Mouse (Mus musculus) midbrain, embryonic 11.5 days (tissue): ENCODE measurements around the gene Rad54l2. TPM values are rescaled to one million over a fixed set of nuclear protein-coding genes. Genes with fewer than 3 reads are reported as not detected.

ENCODE experiments used
- ATAC-seq: fragments of 200-750 bp; cut with Nextera tagmentation; 2 replicates; pipeline ENCODE4 v1.8.0; 2017; ENCODE audit warnings: moderate TSS enrichment, moderate library complexity; ENCODE audit not compliant: low FRiP score
- DNase-seq: peaks from one replicate; pipeline ENCODE4 v3.0.0; 2015; ENCODE audit warnings: low spot score; ENCODE audit errors: missing footprints
- H3K27ac ChIP-seq: fragments of 300-500 bp; sonication (generic); 2 replicates; pipeline ENCODE4 v1.5.1; 2014; ENCODE audit warnings: low read depth, low read length
- H3K27me3 ChIP-seq: fragments of 300-500 bp; sonication (generic); 2 replicates; pipeline ENCODE4 v1.6.1; 2014; ENCODE audit warnings: mild to moderate bottlenecking, low read length, moderate library complexity, mixed read lengths; ENCODE audit not compliant: control insufficient read depth, insufficient read depth
- H3K36me3 ChIP-seq: fragments of 300-500 bp; sonication (generic); 2 replicates; pipeline ENCODE4 v1.6.1; 2014; ENCODE audit warnings: mild to moderate bottlenecking, low read length, moderate library complexity, mixed read lengths; ENCODE audit not compliant: control insufficient read depth, insufficient read depth
- H3K4me1 ChIP-seq: fragments of 300-500 bp; sonication (generic); 2 replicates; pipeline ENCODE4 v1.6.1; 2014; ENCODE audit warnings: low read length; ENCODE audit not compliant: control insufficient read depth, insufficient read depth
- H3K4me2 ChIP-seq: fragments of 300-500 bp; sonication (generic); 2 replicates; pipeline ENCODE4 v1.6.1; 2014; ENCODE audit warnings: mild to moderate bottlenecking, moderate library complexity
- H3K4me3 ChIP-seq: fragments of 300-500 bp; sonication (generic); 2 replicates; pipeline ENCODE4 v1.5.1; 2014; ENCODE audit warnings: low read depth, low read length
- H3K9ac ChIP-seq: fragments of 300-500 bp; sonication (generic); 2 replicates; pipeline ENCODE4 v1.6.1; 2014; ENCODE audit warnings: low read length
- H3K9me3 ChIP-seq: fragments of 300-500 bp; sonication (generic); 2 replicates; pipeline ENCODE4 v1.6.1; 2016; ENCODE audit warnings: low read length; ENCODE audit not compliant: control insufficient read depth
- WGBS: fragments of 180-500 bp; shearing (Covaris S2); extraction: QIAGEN DNeasy Blood & Tissue Kit; methylation state at CpG from one replicate; pipeline ENCODE4 v1.1.7; 2014; 5-methylcytosine and 5-hydroxymethylcytosine counted together
- polyA plus RNA-seq: library from polyadenylated mRNA; unstranded; fragments of >200 nt; fragmentation: Nextera tagmentation; extraction: Ambion mirVana; gene quantifications from 2 replicates; pipeline ENCODE4 v1.2.1, GENCODE M21; 2014

Gene Rad54l2
- polyA plus RNA-seq: 5.5 and 6.1 TPM in 2 replicates

GRCm38 (mm10) chr9:106788812-106789321 lies at the start of gene Rad54l2:
TSS of gene Rad54l2 (minus strand) at chr9:106789194.
- ATAC-seq (peak; percentile 93), DNase-seq (peak; percentile 99)
- Histone ChIP-seq H3K27ac (peak within 1 kb of the TSS; percentile 65), H3K4me2 (peak within 1 kb of the TSS; percentile 79), H3K9me3 (no peaks in the 10 kb centered on the region), H3K4me3 (peak within 1 kb of the TSS; percentile 85), H3K27me3 (no peaks in the 10 kb centered on the region), H3K4me1 (peaks cover 6% of the 10 kb centered on the region; the same call in 1 of the 2 replicates), H3K36me3 (no peaks in the 10 kb centered on the region), H3K9ac (peak within 1 kb of the TSS; percentile 95)
- under 1% methylated on average over 49 of the region's 49 CpGs for WGBS

GRCm38 (mm10) chr9:106822381-106823104 lies 33.5 kb upstream of the Rad54l2 start:
- ATAC-seq: peak; percentile 73
- no peaks in the 10 kb centered on the region; the same call in 1 of the 2 replicates for H3K4me1 ChIP-seq

GRCm38 (mm10) chr9:106821618-106822380 lies 32.8 kb upstream of the Rad54l2 start, which contains the start of gene Dcaf1:
TSS of gene Dcaf1 (plus strand) at chr9:106821874.
- ATAC-seq: peak; percentile 97
- peak within 1 kb of the TSS; percentile 87 for H3K9ac ChIP-seq
- H3K9me3 ChIP-seq: no peaks in the 10 kb centered on the region
- no peaks in the 10 kb centered on the region for H3K36me3 ChIP-seq
- peak; percentile 100 for DNase-seq
- peak within 1 kb of the TSS; percentile 77 for H3K4me3 ChIP-seq
- H3K27me3 ChIP-seq: no peaks in the 10 kb centered on the region
- peak within 1 kb of the TSS; percentile 79 for H3K4me2 ChIP-seq
- peak within 1 kb of the TSS; percentile 85 for H3K27ac ChIP-seq
- H3K4me1 ChIP-seq: no peaks in the 10 kb centered on the region; the same call in 1 of the 2 replicates
- WGBS: under 1% methylated on average over 59 of the region's 71 CpGs

More at GRCm38 (mm10) chr9:106822381-106823104, 33.5 kb upstream of the Rad54l2 start:
- H3K4me2 ChIP-seq: peak overlapping the region; percentile 79
- peak; percentile 97 for DNase-seq
- no peaks in the 10 kb centered on the region for H3K36me3 ChIP-seq
- H3K27ac ChIP-seq: peak overlapping the region; percentile 85
- H3K9me3 ChIP-seq: no peaks in the 10 kb centered on the region
- H3K27me3 ChIP-seq: no peaks in the 10 kb centered on the region
- WGBS: 4% methylated on average over 32 of the region's 32 CpGs
- peak overlapping the region; percentile 77 for H3K4me3 ChIP-seq
- peak overlapping the region; percentile 87 for H3K9ac ChIP-seq

- H3K4me2 ChIP-seq: peak overlapping the region; percentile 40
- no peaks in the 10 kb centered on the region for H3K27me3 ChIP-seq
- H3K36me3 ChIP-seq: no peaks in the 10 kb centered on the region
- H3K27ac ChIP-seq: no peak overlapping the region
- no peaks in the 10 kb centered on the region; the same call in 1 of the 2 replicates for H3K4me1 ChIP-seq
- DNase-seq (no peak), ATAC-seq (no peak)
- H3K9ac ChIP-seq: peak overlapping the region; percentile 52; the same call in 1 of the 2 replicates
- WGBS: 52% methylated on average over 15 of the region's 15 CpGs
- peak overlapping the region; percentile 77 for H3K4me3 ChIP-seq
- H3K9me3 ChIP-seq: no peaks in the 10 kb centered on the region
These were observed 32.1 kb upstream of the Rad54l2 start for GRCm38 (mm10) chr9:106821050-106821617.

GRCm38 (mm10) chr9:106819201-106819600 lies 30.2 kb upstream of the Rad54l2 start:
- WGBS: 88% methylated on average over 1 of the region's 1 CpGs
- Histone ChIP-seq H3K4me2 (no peak overlapping the region), H3K4me3 (no peak overlapping the region), H3K9ac (no peak overlapping the region), H3K27ac (no peak overlapping the region), H3K36me3 (no peaks in the 10 kb centered on the region), H3K27me3 (no peaks in the 10 kb centered on the region), H3K4me1 (no peaks in the 10 kb centered on the region; the same call in 1 of the 2 replicates), H3K9me3 (no peaks in the 10 kb centered on the region)
- ATAC-seq: no peak
- no peak for DNase-seq

GRCm38 (mm10) chr9:106818191-106818590 lies 29.2 kb upstream of the Rad54l2 start:
- Histone ChIP-seq H3K27ac (no peak overlapping the region), H3K4me1 (no peaks in the 10 kb centered on the region; the same call in 1 of the 2 replicates), H3K4me3 (no peak overlapping the region), H3K9ac (no peak overlapping the region), H3K9me3 (no peaks in the 10 kb centered on the region), H3K36me3 (no peaks in the 10 kb centered on the region), H3K4me2 (no peak overlapping the region), H3K27me3 (no peaks in the 10 kb centered on the region)
- no peak for ATAC-seq
- 76% methylated on average over 6 of the region's 6 CpGs for WGBS
- no peak for DNase-seq

- DNase-seq (no peak), ATAC-seq (no peak)
- Histone ChIP-seq H3K9ac (no peak overlapping the region), H3K27ac (no peak overlapping the region), H3K4me1 (no peaks in the 10 kb centered on the region), H3K4me2 (no peak overlapping the region), H3K36me3 (no peaks in the 10 kb centered on the region), H3K9me3 (peaks cover 2% of the 10 kb centered on the region; the same call in 1 of the 2 replicates), H3K27me3 (no peaks in the 10 kb centered on the region), H3K4me3 (no peak overlapping the region)
- WGBS: 78% methylated on average over 4 of the region's 4 CpGs
These were observed 17.5 kb upstream of the Rad54l2 start for GRCm38 (mm10) chr9:106806503-106806902.

GRCm38 (mm10) chr9:106790831-106791230 lies 1.8 kb upstream of the Rad54l2 start:
- WGBS: 71% methylated on average over 6 of the region's 6 CpGs
- H3K4me1 ChIP-seq: peaks cover 6% of the 10 kb centered on the region; the same call in 1 of the 2 replicates

More at GRCm38 (mm10) chr9:106790831-106791230, 1.8 kb upstream of the Rad54l2 start:
- H3K27me3 ChIP-seq: no peaks in the 10 kb centered on the region
- H3K4me3 ChIP-seq: no peak overlapping the region
- no peak for DNase-seq
- ATAC-seq: no peak
- no peak overlapping the region for H3K4me2 ChIP-seq
- H3K36me3 ChIP-seq: no peaks in the 10 kb centered on the region
- no peak overlapping the region for H3K9ac ChIP-seq
- H3K9me3 ChIP-seq: no peaks in the 10 kb centered on the region
- H3K27ac ChIP-seq: no peak overlapping the region
